Mouse (Mus musculus): Measurements from ENCODE around the gene Ubash3a. TPM values are rescaled to one million over a fixed set of nuclear protein-coding genes. Genes with fewer than 3 reads are reported as not detected.

The Ubash3a gene
- polyA plus RNA-seq, 1 experiment from 2014 or later: not detected

DNA sequence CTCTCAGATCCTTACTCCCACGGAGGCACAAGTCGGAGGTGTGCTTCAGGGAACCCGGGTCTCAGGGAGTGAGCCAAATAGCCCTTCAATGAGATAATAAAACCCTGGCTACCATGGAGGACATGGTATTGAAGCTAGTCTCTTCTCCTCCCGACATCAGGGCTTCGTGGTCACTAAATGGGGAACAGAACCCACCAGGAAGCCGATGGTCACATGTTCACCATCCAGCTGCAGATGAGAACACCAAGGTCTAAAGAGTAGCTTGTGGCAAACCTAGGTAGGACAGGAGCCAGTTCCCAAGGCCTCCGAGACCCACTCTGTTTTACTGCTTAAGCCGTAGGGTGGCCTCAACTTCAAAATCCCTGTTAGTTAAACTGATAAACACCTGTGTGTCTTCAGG, 981 bp downstream of the Ubash3a start:
- no peak for DNase-seq
- Histone ChIP-seq H3K27ac (replicated peaks; ENCODE audit: low read depth, low read length) (no peak overlapping the region), H3K4me3 (replicated peaks; ENCODE audit: low read depth, low read length) (no peak overlapping the region), H3K27me3 (ENCODE audit: control insufficient read depth, insufficient read depth, low read length) (no peaks in the 10 kb centered on the region), H3K9ac (replicated peaks; ENCODE audit: low read length) (no peak overlapping the region), H3K4me2 (ENCODE audit: low read length) (no peak overlapping the region), H3K4me1 (ENCODE audit: control insufficient read depth, insufficient read depth, low read length) (no peaks in the 10 kb centered on the region), H3K9me3 (ENCODE audit: control insufficient read depth, low read length) (no peaks in the 10 kb centered on the region), H3K36me3 (ENCODE audit: control insufficient read depth, insufficient read depth, low read length) (no peaks in the 10 kb centered on the region)
- 90% methylated on average over 8 of the region's 8 CpGs for WGBS
- no peak for ATAC-seq (ENCODE audit: low FRiP score, low TSS enrichment)

- DNase-seq: no peak
- Histone ChIP-seq H3K36me3 (ENCODE audit: control insufficient read depth, insufficient read depth, low read length) (no peaks in the 10 kb centered on the region), H3K4me1 (ENCODE audit: control insufficient read depth, insufficient read depth, low read length) (no peaks in the 10 kb centered on the region), H3K4me3 (replicated peaks; ENCODE audit: low read depth, low read length) (no peak overlapping the region), H3K27ac (replicated peaks; ENCODE audit: low read depth, low read length) (no peak overlapping the region), H3K4me2 (ENCODE audit: low read length) (no peak overlapping the region), H3K9ac (replicated peaks; ENCODE audit: low read length) (no peak overlapping the region), H3K27me3 (ENCODE audit: control insufficient read depth, insufficient read depth, low read length) (no peaks in the 10 kb centered on the region), H3K9me3 (ENCODE audit: control insufficient read depth, low read length) (no peaks in the 10 kb centered on the region)
- no peak for ATAC-seq (ENCODE audit: low FRiP score, low TSS enrichment)
- 88% methylated on average over 11 of the region's 11 CpGs for WGBS
Measured at GRCm38 (mm10) chr17:31209376-31209930, 1.8 kb downstream of the Ubash3a start.

DNA sequence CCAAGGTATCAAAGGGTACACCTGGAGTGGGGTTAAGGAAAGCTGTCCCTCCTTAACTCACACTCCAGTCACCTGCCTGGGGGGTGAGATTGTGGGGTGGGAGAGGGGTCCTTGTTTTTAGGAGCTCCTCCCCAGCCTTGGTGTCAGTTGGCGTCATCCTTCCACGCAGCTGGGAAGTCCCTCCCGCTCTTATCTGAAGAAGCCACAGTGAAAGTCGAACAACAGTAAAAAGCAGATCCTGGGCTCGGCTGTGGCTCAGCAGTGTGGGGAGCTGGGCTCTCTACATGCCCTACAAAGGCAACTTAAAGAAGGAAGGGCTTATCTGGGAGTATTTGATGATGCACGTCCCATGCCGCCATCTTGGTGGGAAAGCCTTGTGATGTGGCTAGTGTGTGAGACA, 2.6 kb downstream of the Ubash3a start:
- DNase-seq (no peak), ATAC-seq (ENCODE audit: low FRiP score, low TSS enrichment) (no peak)
- Histone ChIP-seq H3K4me3 (replicated peaks; ENCODE audit: low read depth, low read length) (no peak overlapping the region), H3K4me1 (ENCODE audit: control insufficient read depth, insufficient read depth, low read length) (no peaks in the 10 kb centered on the region), H3K36me3 (ENCODE audit: control insufficient read depth, insufficient read depth, low read length) (no peaks in the 10 kb centered on the region), H3K27me3 (ENCODE audit: control insufficient read depth, insufficient read depth, low read length) (no peaks in the 10 kb centered on the region), H3K27ac (replicated peaks; ENCODE audit: low read depth, low read length) (no peak overlapping the region), H3K9ac (replicated peaks; ENCODE audit: low read length) (no peak overlapping the region), H3K9me3 (ENCODE audit: control insufficient read depth, low read length) (no peaks in the 10 kb centered on the region), H3K4me2 (ENCODE audit: low read length) (no peak overlapping the region)
- 94% methylated on average over 7 of the region's 7 CpGs for WGBS

GRCm38 (mm10) chr17:31211881-31212280, 4.2 kb downstream of the Ubash3a start:
- Histone ChIP-seq H3K27ac (replicated peaks; ENCODE audit: low read depth, low read length) (no peak overlapping the region), H3K9me3 (ENCODE audit: control insufficient read depth, low read length) (no peaks in the 10 kb centered on the region), H3K9ac (replicated peaks; ENCODE audit: low read length) (no peak overlapping the region), H3K4me3 (replicated peaks; ENCODE audit: low read depth, low read length) (no peak overlapping the region), H3K27me3 (ENCODE audit: control insufficient read depth, insufficient read depth, low read length) (no peaks in the 10 kb centered on the region), H3K4me1 (ENCODE audit: control insufficient read depth, insufficient read depth, low read length) (no peaks in the 10 kb centered on the region), H3K4me2 (ENCODE audit: low read length) (no peak overlapping the region), H3K36me3 (ENCODE audit: control insufficient read depth, insufficient read depth, low read length) (no peaks in the 10 kb centered on the region)
- ATAC-seq (ENCODE audit: low FRiP score, low TSS enrichment) (no peak), DNase-seq (no peak)
- 91% methylated on average over 6 of the region's 6 CpGs for WGBS

- Histone ChIP-seq H3K36me3 (ENCODE audit: control insufficient read depth, insufficient read depth, low read length) (no peaks in the 10 kb centered on the region), H3K4me1 (ENCODE audit: control insufficient read depth, insufficient read depth, low read length) (no peaks in the 10 kb centered on the region), H3K9ac (replicated peaks; ENCODE audit: low read length) (no peak overlapping the region), H3K27ac (replicated peaks; ENCODE audit: low read depth, low read length) (no peak overlapping the region), H3K4me2 (ENCODE audit: low read length) (no peak overlapping the region), H3K9me3 (ENCODE audit: control insufficient read depth, low read length) (no peaks in the 10 kb centered on the region), H3K27me3 (ENCODE audit: control insufficient read depth, insufficient read depth, low read length) (no peaks in the 10 kb centered on the region), H3K4me3 (replicated peaks; ENCODE audit: low read depth, low read length) (no peak overlapping the region)
- WGBS: 54% methylated on average over 5 of the region's 5 CpGs
- no peak for ATAC-seq (ENCODE audit: low FRiP score, low TSS enrichment)
- DNase-seq: no peak
Measured at GRCm38 (mm10) chr17:31216068-31216955, 8.6 kb downstream of the Ubash3a start.

- Histone ChIP-seq H3K9ac (replicated peaks; ENCODE audit: low read length) (no peak overlapping the region), H3K36me3 (ENCODE audit: control insufficient read depth, insufficient read depth, low read length) (no peaks in the 10 kb centered on the region), H3K4me2 (ENCODE audit: low read length) (no peak overlapping the region), H3K27me3 (ENCODE audit: control insufficient read depth, insufficient read depth, low read length) (no peaks in the 10 kb centered on the region), H3K9me3 (ENCODE audit: control insufficient read depth, low read length) (no peaks in the 10 kb centered on the region), H3K27ac (replicated peaks; ENCODE audit: low read depth, low read length) (no peak overlapping the region), H3K4me3 (replicated peaks; ENCODE audit: low read depth, low read length) (no peak overlapping the region), H3K4me1 (ENCODE audit: control insufficient read depth, insufficient read depth, low read length) (no peaks in the 10 kb centered on the region)
- WGBS: 89% methylated on average over 4 of the region's 4 CpGs
- ATAC-seq (ENCODE audit: low FRiP score, low TSS enrichment) (no peak), DNase-seq (no peak)
Measured at GRCm38 (mm10) chr17:31222810-31223310, 15.2 kb downstream of the Ubash3a start.

DNA sequence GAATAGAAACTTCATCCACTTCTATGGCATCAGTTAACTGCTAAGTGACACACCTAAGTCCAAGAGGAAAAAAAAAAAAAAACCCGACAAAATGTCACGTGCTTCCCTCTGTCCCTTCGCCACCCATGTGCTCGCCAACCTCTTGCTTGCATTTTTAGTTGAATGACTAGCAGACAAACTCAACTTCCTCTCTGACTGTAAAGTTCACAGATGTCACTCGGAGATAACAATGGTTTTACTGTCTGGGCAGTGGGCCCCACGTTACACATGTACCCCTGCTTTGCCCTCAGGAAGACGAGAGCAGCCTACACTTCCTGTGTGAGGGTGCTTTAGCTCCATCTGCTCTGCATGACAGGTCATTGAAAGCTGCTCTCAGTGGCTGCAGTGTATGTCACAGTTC, 16.2 kb downstream of the Ubash3a start:
- no peaks in the 10 kb centered on the region for H3K27me3 ChIP-seq (ENCODE audit: control insufficient read depth, insufficient read depth, low read length)
- H3K4me3 ChIP-seq (replicated peaks; ENCODE audit: low read depth, low read length): no peak overlapping the region
- WGBS: 82% methylated on average over 7 of the region's 7 CpGs
- H3K27ac ChIP-seq (replicated peaks; ENCODE audit: low read depth, low read length): no peak overlapping the region
- H3K9ac ChIP-seq (replicated peaks; ENCODE audit: low read length): no peak overlapping the region
- H3K9me3 ChIP-seq (ENCODE audit: control insufficient read depth, low read length): no peaks in the 10 kb centered on the region
- no peaks in the 10 kb centered on the region for H3K36me3 ChIP-seq (ENCODE audit: control insufficient read depth, insufficient read depth, low read length)
- ATAC-seq (ENCODE audit: low FRiP score, low TSS enrichment): no peak
- no peaks in the 10 kb centered on the region for H3K4me1 ChIP-seq (ENCODE audit: control insufficient read depth, insufficient read depth, low read length)
- no peak overlapping the region for H3K4me2 ChIP-seq (ENCODE audit: low read length)
- no peak for DNase-seq

DNA sequence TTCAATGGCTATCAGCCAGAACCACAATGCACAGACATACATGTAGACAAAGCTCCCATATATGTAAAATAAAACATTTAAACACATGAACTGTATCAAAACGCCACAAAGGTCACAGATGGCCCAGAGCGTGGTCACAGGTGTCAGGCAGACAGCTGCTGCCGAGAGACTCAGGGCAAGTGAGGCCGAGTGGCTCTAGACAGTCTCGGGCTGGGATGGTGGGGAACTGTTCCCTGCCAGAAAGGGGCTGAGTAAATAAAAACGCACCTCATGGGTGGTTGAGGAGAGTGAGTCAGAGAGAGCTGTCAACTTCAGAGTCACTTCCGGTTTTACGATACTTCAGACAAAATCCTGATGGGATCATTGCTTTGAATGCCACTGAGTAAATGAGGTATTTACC, 16.9 kb downstream of the Ubash3a start:
- no peak overlapping the region for H3K9ac ChIP-seq (replicated peaks; ENCODE audit: low read length)
- no peaks in the 10 kb centered on the region for H3K27me3 ChIP-seq (ENCODE audit: control insufficient read depth, insufficient read depth, low read length)
- ATAC-seq (ENCODE audit: low FRiP score, low TSS enrichment): no peak
- H3K4me1 ChIP-seq (ENCODE audit: control insufficient read depth, insufficient read depth, low read length): no peaks in the 10 kb centered on the region
- no peak overlapping the region for H3K27ac ChIP-seq (replicated peaks; ENCODE audit: low read depth, low read length)
- no peaks in the 10 kb centered on the region for H3K36me3 ChIP-seq (ENCODE audit: control insufficient read depth, insufficient read depth, low read length)
- WGBS: 87% methylated on average over 8 of the region's 8 CpGs
- H3K9me3 ChIP-seq (ENCODE audit: control insufficient read depth, low read length): no peaks in the 10 kb centered on the region
- no peak overlapping the region for H3K4me2 ChIP-seq (ENCODE audit: low read length)
- H3K4me3 ChIP-seq (replicated peaks; ENCODE audit: low read depth, low read length): no peak overlapping the region
- DNase-seq: no peak

DNA sequence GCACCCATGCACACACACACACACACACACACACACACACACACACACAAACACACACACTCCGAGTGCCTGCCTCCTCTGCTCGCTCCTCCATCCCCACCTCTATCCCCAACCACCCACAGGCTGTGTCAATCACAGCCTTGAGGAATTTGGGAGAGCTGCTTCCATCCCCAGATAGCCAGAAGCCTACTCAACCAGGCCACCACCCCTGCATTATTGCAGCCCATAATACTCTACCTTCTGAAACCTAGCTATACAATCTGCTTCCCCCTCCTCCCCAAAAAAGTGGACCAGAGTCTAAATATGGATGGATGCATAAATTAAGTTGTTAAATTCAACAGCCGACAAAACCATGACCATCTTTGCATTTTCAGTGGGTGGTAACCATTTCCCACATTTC, 18.7 kb downstream of the Ubash3a start:
- no peaks in the 10 kb centered on the region for H3K27me3 ChIP-seq (ENCODE audit: control insufficient read depth, insufficient read depth, low read length)
- no peak overlapping the region for H3K9ac ChIP-seq (replicated peaks; ENCODE audit: low read length)
- H3K27ac ChIP-seq (replicated peaks; ENCODE audit: low read depth, low read length): no peak overlapping the region
- DNase-seq (no peak), ATAC-seq (ENCODE audit: low FRiP score, low TSS enrichment) (no peak)
- H3K4me3 ChIP-seq (replicated peaks; ENCODE audit: low read depth, low read length): no peak overlapping the region
- no peak overlapping the region for H3K4me2 ChIP-seq (ENCODE audit: low read length)
- H3K4me1 ChIP-seq (ENCODE audit: control insufficient read depth, insufficient read depth, low read length): no peaks in the 10 kb centered on the region
- no peaks in the 10 kb centered on the region for H3K9me3 ChIP-seq (ENCODE audit: control insufficient read depth, low read length)
- no peaks in the 10 kb centered on the region for H3K36me3 ChIP-seq (ENCODE audit: control insufficient read depth, insufficient read depth, low read length)
- WGBS: 69% methylated on average over 3 of the region's 3 CpGs
